Mouse (Mus musculus): ENCODE results near the gene Lmo1. TPM values are rescaled to one million over a fixed set of nuclear protein-coding genes. Genes with fewer than 3 reads are reported as not detected.

Lmo1 gene
- polyA plus RNA-seq, 1 experiment from 2014 or later: 25.0 TPM

Other genes starting within 250 kb of the Lmo1 start
- gene Nlrp10, start 245.0 kb downstream of the Lmo1 start, polyA plus RNA-seq (2014; fragmentation: Nextera tagmentation; extraction: Ambion mirVana): not detected in 2 replicates
- 92.6 and 95.4 TPM in 2 replicates for gene Eif3f, start 240.8 kb downstream of the Lmo1 start, polyA plus RNA-seq (2014; fragmentation: Nextera tagmentation; extraction: Ambion mirVana)
- 16.9 and 20.0 TPM in 2 replicates for gene Tub, start 224.9 kb downstream of the Lmo1 start, polyA plus RNA-seq (2014; fragmentation: Nextera tagmentation; extraction: Ambion mirVana)
- gene Ric3, start 91.9 kb downstream of the Lmo1 start, polyA plus RNA-seq (2014; fragmentation: Nextera tagmentation; extraction: Ambion mirVana): 17.4 and 18.1 TPM in 2 replicates